ENCODE assay signal across 15 mouse cellular contexts in the genomic region with DNA sequence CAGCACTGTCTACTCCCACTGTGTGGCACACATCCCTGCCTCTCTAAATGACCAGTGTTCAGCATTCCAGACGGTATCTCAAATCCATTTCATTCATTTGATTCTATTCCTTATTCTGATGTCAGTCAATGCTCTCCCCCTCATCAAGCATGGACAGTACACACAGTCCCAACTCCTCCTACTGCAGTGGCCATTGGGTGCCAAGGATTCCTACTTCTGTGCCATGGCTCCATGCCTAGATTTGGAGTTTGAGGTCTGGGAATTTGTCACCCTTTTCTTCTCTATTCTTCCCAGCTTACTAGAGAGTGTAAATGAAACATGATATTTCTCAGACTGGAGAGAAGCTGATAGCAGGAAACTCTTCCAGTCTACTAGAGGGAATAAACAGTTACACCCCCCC.
"Had no signal": no experiment of that assay in that cellular context is flagged by ENCODE, and none has a peak within 500 bp of the region (broad histone marks: within the 10 kb centered on the region; RNA-seq: fewer than 3 reads in every experiment).

No protein-coding gene starts in this region.

- H3K9ac ChIP-seq: limb, embryonic 13.5 days; lung, embryonic 14.5 days; midbrain, embryonic 12.5 days; neural tube, embryonic 13.5 days; stomach, embryonic 15.5 days had no signal

- H3K27me3 ChIP-seq: limb, embryonic 13.5 days; neural tube, embryonic 13.5 days; stomach, embryonic 15.5 days had no signal

- DNase-seq: kidney, postnatal 36 days; layer of hippocampus, adult 9-11 months; layer of hippocampus, postnatal 36 days; lung, embryonic 14.5 days; lung, postnatal 10 days; lung, postnatal 4 days; right cerebral cortex, postnatal 14 days; thymus, postnatal 4 days had no signal

- H3K36me3 ChIP-seq: midbrain, embryonic 12.5 days; neural tube, embryonic 13.5 days; stomach, embryonic 15.5 days had no signal

- H3K4me2 ChIP-seq: limb, embryonic 13.5 days; liver, embryonic 11.5 days; lung, embryonic 14.5 days; midbrain, embryonic 12.5 days; neural tube, embryonic 13.5 days; stomach, embryonic 15.5 days had no signal

- H3K9me3 ChIP-seq: limb, embryonic 13.5 days; midbrain, embryonic 12.5 days; neural tube, embryonic 13.5 days; stomach, embryonic 15.5 days had no signal

- ATAC-seq: midbrain, embryonic 16.5 days had no signal

- H3K27ac ChIP-seq: kidney, postnatal 0 days; limb, embryonic 13.5 days; midbrain, embryonic 12.5 days; neural tube, embryonic 13.5 days; stomach, embryonic 15.5 days had no signal

- H3K4me3 ChIP-seq: limb, embryonic 13.5 days; midbrain, embryonic 12.5 days; neural tube, embryonic 13.5 days; stomach, embryonic 15.5 days had no signal
